Mouse (Mus musculus) lung, adult 2 months (tissue): ENCODE results near the gene Nfat5.

ENCODE experiments used
- CTCF ChIP-seq: fragments of 200-500 bp; IDR thresholded peaks from 2 replicates; pipeline ENCODE4 v1.5.1; 2011; ENCODE audit warnings: mild to moderate bottlenecking, low read length, control low read depth; ENCODE audit not compliant: insufficient read depth
- POLR2A ChIP-seq: fragments of 200-500 bp; IDR thresholded peaks from 2 replicates; pipeline ENCODE4 v1.6.1; 2011; ENCODE audit warnings: low read depth, mild to moderate bottlenecking, control low read depth, low read length, borderline replicate concordance; ENCODE audit errors: extremely low read depth

GRCm38 (mm10) chr8:107291171-107291601 is 2.1 kb upstream of the Nfat5 start:
- TF ChIP-seq CTCF (no peak), POLR2A (no peak)
